Mouse (Mus musculus): ENCODE results near the gene Opcml. TPM values are rescaled to one million over a fixed set of nuclear protein-coding genes. Genes with fewer than 3 reads are reported as not detected.

Gene Opcml
- polyA plus RNA-seq, 1 experiment = 0.03 TPM

DNA sequence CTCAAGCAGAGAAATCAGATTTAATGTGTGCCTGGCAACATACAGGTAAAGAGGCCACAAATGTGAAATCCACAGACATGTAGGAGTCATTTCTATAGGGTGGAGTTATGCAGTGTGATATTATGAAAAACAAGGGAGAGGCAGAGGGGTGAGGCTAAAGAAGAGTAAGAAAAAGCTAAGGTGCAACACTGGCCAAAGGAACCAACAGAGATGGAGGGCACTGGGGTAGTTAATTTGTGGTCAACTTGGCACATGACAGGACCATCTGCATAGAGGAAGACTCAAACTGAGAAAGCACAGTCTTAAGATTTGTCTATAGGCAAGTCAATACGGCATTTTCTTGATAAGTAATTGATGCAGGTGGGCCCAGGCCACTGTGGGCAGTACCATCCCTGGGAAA lies 400.2 kb downstream of the Opcml start:
- TF ChIP-seq TAL1 (IDR thresholded peaks at IDR 0.05; ENCODE audit: low read length) (no peak), GATA1 (IDR thresholded peaks at IDR 0.05; ENCODE audit: low read length) (no peak)
- Histone ChIP-seq H3K36me3 (ENCODE audit: control insufficient read depth) (no peaks in the 10 kb centered on the region), H3K4me1 (ENCODE audit: control insufficient read depth) (no peaks in the 10 kb centered on the region), H3K27me3 (ENCODE audit: control insufficient read depth) (no peaks in the 10 kb centered on the region), H3K9me3 (ENCODE audit: control insufficient read depth, low read length) (no peaks in the 10 kb centered on the region), H3K4me3 (replicated peaks) (no peak overlapping the region)

DNA sequence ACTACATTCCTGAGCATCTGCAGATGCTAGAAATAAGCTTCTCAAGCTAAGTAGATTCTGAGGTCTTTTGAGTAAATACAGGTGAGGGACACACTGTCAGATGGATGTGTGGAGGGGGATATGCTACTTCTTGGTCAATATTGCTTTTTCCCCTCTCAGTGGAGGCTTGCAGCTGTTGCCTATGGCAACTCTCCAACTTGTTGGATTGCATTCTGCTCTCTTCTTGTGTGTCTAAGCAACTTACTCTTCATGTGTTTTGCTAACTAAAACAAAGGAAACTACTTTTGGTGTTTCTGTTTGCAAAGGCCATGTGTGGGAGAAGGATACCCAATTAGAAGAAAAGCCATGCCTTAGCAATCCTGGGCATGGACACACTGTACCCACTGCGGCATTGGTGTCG lies 406.0 kb downstream of the Opcml start:
- TF ChIP-seq TAL1 (IDR thresholded peaks at IDR 0.05; ENCODE audit: low read length) (no peak), GATA1 (IDR thresholded peaks at IDR 0.05; ENCODE audit: low read length) (no peak)
- Histone ChIP-seq H3K4me3 (replicated peaks) (no peak overlapping the region), H3K36me3 (ENCODE audit: control insufficient read depth) (no peaks in the 10 kb centered on the region), H3K9me3 (ENCODE audit: control insufficient read depth, low read length) (no peaks in the 10 kb centered on the region), H3K27me3 (ENCODE audit: control insufficient read depth) (no peaks in the 10 kb centered on the region), H3K4me1 (ENCODE audit: control insufficient read depth) (no peaks in the 10 kb centered on the region)

DNA sequence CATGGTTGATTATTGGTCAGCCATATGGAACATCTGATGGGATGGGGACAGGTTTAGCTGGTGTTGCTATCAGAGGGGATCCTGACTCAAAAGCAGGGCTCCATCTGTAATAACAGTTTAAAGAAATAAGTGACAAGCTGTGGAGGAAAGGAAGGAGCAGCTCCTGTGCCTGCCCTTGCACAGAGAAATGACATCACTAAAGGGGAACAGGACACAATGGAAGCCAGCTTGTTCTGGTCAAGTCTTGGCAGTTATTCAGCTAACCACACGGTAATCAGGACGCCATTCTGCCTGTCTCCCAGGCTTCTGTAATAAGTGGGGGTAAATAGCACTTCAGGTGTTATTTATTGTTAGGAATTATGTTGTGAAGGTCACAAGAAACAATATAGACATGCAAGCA lies 406.5 kb downstream of the Opcml start:
- H3K4me1 ChIP-seq (ENCODE audit: control insufficient read depth) = no peaks in the 10 kb centered on the region
- TF ChIP-seq GATA1 (IDR thresholded peaks at IDR 0.05; ENCODE audit: low read length) (no peak), TAL1 (IDR thresholded peaks at IDR 0.05; ENCODE audit: low read length) (no peak)
- no peak overlapping the region for H3K4me3 ChIP-seq (replicated peaks)
- no peaks in the 10 kb centered on the region for H3K36me3 ChIP-seq (ENCODE audit: control insufficient read depth)
- H3K27me3 ChIP-seq (ENCODE audit: control insufficient read depth) = no peaks in the 10 kb centered on the region
- no peaks in the 10 kb centered on the region for H3K9me3 ChIP-seq (ENCODE audit: control insufficient read depth, low read length)

DNA sequence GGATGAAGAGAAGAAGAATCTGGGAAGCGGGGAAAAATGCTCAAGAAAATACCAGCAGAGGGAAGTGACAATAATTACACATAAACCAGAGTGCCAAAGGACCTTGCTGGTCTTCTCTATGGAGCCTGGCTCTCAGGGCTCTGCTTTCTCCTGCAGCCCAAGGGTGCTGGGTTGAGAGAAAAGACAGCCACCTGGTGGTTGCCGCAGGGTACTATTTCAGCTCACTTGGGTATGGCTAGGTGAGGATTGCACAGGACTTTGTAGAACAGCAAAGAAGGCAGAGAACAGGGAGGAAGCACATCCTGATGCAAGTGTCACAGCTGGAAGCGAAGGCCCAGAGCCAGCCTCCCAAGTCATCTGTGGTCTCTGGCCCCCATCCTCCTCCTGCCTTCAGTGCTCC lies 407.1 kb downstream of the Opcml start:
- H3K9me3 ChIP-seq (ENCODE audit: control insufficient read depth, low read length) = no peaks in the 10 kb centered on the region
- H3K4me3 ChIP-seq (replicated peaks) = no peak overlapping the region
- TF ChIP-seq TAL1 (IDR thresholded peaks at IDR 0.05; ENCODE audit: low read length) (no peak), GATA1 (IDR thresholded peaks at IDR 0.05; ENCODE audit: low read length) (no peak)
- H3K36me3 ChIP-seq (ENCODE audit: control insufficient read depth) = no peaks in the 10 kb centered on the region
- no peaks in the 10 kb centered on the region for H3K4me1 ChIP-seq (ENCODE audit: control insufficient read depth)
- no peaks in the 10 kb centered on the region for H3K27me3 ChIP-seq (ENCODE audit: control insufficient read depth)

DNA sequence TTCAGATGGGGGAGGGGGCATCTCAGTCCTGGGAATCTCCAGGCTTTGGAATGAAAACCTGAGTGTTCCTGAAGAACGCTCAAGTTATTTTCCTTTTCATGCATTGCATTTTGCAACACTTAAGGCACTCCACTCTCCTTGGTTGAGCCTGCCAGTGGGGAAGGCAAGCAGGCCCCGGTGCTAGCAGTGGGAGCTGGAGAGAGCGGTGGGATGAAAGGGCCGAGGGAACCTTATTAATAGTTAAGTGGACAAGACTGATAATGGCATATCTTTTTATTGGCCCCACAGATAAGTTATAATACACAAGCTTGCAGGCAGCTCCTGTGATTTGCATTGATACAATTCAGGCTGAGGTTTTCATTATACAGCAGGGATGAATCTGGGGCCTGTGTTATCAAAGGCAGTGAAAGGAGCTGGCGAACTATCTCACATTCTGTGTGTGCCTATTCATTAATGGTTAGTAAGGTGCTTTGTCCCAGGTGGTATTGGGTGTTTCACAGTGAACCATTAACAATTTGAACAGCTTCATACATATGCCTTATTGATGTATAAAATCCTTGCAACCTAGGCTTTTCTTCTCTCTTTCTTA lies 407.6 kb downstream of the Opcml start:
- no peak for TF ChIP-seq GATA1 (IDR thresholded peaks at IDR 0.05; ENCODE audit: low read length)
- no peak for TF ChIP-seq TAL1 (IDR thresholded peaks at IDR 0.05; ENCODE audit: low read length)
- no peak overlapping the region for H3K4me3 ChIP-seq (replicated peaks)

DNA sequence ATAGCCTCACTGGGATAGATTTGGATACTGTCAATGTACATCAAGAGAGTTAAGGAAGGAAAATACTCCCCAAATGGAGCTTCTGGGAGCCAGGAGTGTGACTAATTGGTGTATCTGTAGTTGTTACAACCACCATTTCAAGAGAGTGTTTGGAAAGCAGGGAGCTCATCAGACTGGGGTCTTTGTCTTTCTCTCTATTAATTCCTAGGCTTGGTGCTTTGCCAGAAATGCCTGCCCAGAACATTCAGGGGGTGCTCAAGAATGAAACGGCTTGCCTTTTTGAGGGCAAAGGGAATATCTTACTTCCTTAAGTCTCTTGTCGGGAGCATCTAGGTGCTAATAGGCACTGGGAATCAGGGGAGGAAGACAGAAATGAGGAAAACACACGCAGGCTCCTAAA lies 416.9 kb downstream of the Opcml start:
- Histone ChIP-seq H3K36me3 (ENCODE audit: control insufficient read depth) (no peaks in the 10 kb centered on the region), H3K4me1 (ENCODE audit: control insufficient read depth) (no peaks in the 10 kb centered on the region), H3K9me3 (ENCODE audit: control insufficient read depth, low read length) (no peaks in the 10 kb centered on the region), H3K4me3 (replicated peaks) (no peak overlapping the region), H3K27me3 (ENCODE audit: control insufficient read depth) (no peaks in the 10 kb centered on the region)
- TF ChIP-seq TAL1 (IDR thresholded peaks at IDR 0.05; ENCODE audit: low read length) = no peak
- TF ChIP-seq GATA1 (IDR thresholded peaks at IDR 0.05; ENCODE audit: low read length) = no peak

More for the DNA sequence above, 407.6 kb downstream of the Opcml start:
- Histone ChIP-seq H3K4me1 (ENCODE audit: control insufficient read depth) (no peaks in the 10 kb centered on the region), H3K36me3 (ENCODE audit: control insufficient read depth) (no peaks in the 10 kb centered on the region), H3K27me3 (ENCODE audit: control insufficient read depth) (no peaks in the 10 kb centered on the region), H3K9me3 (ENCODE audit: control insufficient read depth, low read length) (no peaks in the 10 kb centered on the region)

DNA sequence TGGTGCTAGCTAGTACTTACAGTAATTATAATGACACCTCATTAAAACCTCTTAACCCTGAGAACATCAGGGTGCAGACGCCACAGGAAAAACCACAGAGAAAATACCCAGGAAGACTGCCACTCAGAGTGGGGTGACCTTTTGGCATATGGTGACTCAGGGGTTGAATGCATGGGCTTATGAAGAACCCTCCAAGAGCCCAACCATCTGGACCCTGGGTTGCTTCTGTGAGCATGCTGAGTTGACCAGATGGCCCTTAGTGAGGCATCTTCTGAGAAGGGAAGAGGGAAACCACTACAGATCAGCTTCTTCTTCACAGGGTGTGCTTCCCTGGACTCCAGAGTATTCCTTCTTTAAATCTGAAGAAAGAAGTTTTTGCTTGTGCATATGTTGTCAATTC lies 418.1 kb downstream of the Opcml start:
- TF ChIP-seq GATA1 (IDR thresholded peaks at IDR 0.05; ENCODE audit: low read length) (no peak), TAL1 (IDR thresholded peaks at IDR 0.05; ENCODE audit: low read length) (no peak)
- no peaks in the 10 kb centered on the region for H3K27me3 ChIP-seq (ENCODE audit: control insufficient read depth)
- H3K4me3 ChIP-seq (replicated peaks) = no peak overlapping the region
- H3K9me3 ChIP-seq (ENCODE audit: control insufficient read depth, low read length) = no peaks in the 10 kb centered on the region
- H3K36me3 ChIP-seq (ENCODE audit: control insufficient read depth) = no peaks in the 10 kb centered on the region
- H3K4me1 ChIP-seq (ENCODE audit: control insufficient read depth) = no peaks in the 10 kb centered on the region

DNA sequence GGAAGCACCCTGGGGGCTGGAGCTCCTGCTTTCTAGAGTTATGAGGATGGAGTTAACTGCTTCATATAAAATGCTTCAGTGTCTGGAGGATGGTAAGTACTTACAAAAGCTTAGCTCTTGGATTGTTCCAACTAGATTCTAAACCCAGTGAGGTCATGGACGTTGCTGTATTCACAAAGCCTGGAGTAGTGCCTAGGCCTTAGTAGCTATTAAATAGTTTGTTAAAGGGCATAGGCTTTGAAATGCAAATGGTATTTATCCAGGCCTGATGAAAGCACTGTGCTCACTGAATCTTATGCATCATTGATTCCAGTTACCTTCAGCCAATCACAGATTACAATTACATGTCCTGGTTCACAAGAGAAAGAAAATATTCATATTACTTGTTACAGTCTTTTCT lies 421.3 kb downstream of the Opcml start:
- Histone ChIP-seq H3K4me3 (replicated peaks) (no peak overlapping the region), H3K9me3 (ENCODE audit: control insufficient read depth, low read length) (no peaks in the 10 kb centered on the region), H3K36me3 (ENCODE audit: control insufficient read depth) (no peaks in the 10 kb centered on the region), H3K27me3 (ENCODE audit: control insufficient read depth) (no peaks in the 10 kb centered on the region), H3K4me1 (ENCODE audit: control insufficient read depth) (no peaks in the 10 kb centered on the region)
- no peak for TF ChIP-seq GATA1 (IDR thresholded peaks at IDR 0.05; ENCODE audit: low read length)
- no peak for TF ChIP-seq TAL1 (IDR thresholded peaks at IDR 0.05; ENCODE audit: low read length)

DNA sequence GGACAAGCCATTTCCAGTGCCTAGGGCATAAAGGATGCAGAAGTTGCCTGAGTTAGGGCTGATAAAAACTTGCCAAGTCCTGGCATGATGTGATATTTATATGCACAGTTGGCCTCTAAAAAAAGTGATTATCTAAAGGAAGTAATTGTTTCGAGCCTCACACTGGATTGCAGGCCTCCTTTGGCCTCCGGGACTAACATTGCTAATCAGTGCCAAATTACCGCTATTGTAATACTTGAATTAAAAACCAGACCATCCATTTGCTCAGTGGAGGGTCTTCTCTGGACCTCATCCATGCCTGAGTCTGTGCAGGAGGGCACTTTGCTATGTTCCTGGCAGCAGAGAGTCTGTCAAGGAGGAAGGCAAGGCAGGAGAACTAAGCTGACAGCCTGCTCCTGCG lies 423.3 kb downstream of the Opcml start:
- H3K4me3 ChIP-seq (replicated peaks) = no peak overlapping the region
- H3K36me3 ChIP-seq (ENCODE audit: control insufficient read depth) = no peaks in the 10 kb centered on the region
- no peaks in the 10 kb centered on the region for H3K4me1 ChIP-seq (ENCODE audit: control insufficient read depth)
- H3K27me3 ChIP-seq (ENCODE audit: control insufficient read depth) = no peaks in the 10 kb centered on the region
- no peaks in the 10 kb centered on the region for H3K9me3 ChIP-seq (ENCODE audit: control insufficient read depth, low read length)
- TF ChIP-seq GATA1 (IDR thresholded peaks at IDR 0.05; ENCODE audit: low read length) = no peak
- TF ChIP-seq TAL1 (IDR thresholded peaks at IDR 0.05; ENCODE audit: low read length) = no peak

DNA sequence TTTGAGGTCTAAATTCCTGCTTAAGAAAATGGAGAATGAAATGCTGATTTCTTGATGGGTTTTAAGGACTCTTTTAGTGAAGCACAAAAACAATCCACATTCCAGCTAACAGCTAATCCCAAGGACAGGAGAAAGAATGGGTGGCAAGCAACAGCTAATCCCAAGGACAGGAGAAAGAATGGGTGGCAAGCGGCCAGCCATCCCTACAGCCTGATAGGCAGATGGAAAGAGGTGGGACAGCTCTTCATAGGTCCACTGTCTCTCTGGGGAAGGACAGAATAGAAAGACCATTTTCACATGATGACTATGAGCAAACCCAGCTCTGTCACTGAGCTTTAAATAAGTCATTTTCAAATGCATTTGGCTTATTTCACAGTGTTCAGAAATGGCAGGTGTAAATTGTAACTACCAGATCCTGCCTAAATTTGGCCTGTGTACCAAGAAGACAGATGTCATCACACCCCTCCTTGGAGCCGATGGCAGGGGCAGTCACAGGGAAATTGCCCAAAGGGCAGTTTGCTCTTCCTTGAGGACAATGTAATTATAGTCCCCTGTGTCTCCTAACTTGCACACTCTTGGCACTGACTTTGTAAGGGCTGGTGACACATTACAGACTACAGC lies 427.6 kb downstream of the Opcml start:
- no peaks in the 10 kb centered on the region for H3K36me3 ChIP-seq (ENCODE audit: control insufficient read depth)
- TF ChIP-seq GATA1 (IDR thresholded peaks at IDR 0.05; ENCODE audit: low read length) = no peak
- no peak for TF ChIP-seq TAL1 (IDR thresholded peaks at IDR 0.05; ENCODE audit: low read length)
- H3K27me3 ChIP-seq (ENCODE audit: control insufficient read depth) = no peaks in the 10 kb centered on the region
- H3K9me3 ChIP-seq (ENCODE audit: control insufficient read depth, low read length) = no peaks in the 10 kb centered on the region
- H3K4me3 ChIP-seq (replicated peaks) = no peak overlapping the region
- H3K4me1 ChIP-seq (ENCODE audit: control insufficient read depth) = no peaks in the 10 kb centered on the region

All from erythroblast, embryonic 14.5 days (primary cell).